Comparison of ENCODE assay signal across 16 mouse cellular contexts in the genomic region with DNA sequence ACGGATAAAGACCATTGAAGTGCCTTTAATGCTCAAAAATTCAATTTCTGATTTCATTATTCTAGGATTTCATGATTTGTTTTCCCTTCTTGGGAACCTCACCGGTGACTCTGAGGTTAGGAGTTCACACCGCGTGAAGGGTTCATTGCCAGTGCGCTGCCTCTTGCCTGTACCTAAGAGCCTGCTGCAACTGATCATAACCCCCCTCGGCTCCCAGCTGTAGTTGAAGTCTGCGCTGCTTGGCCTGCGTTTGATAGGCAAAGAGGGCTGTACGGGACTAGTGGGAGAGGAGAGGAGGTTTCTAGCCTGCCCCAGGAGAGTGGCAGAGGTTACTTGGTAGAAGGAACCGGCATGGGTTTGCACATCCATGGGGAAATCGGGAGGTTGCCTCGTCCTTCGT.
A peak's percentile ranks its signal among the peaks of the same experiment; 100 is the strongest.
DNase-seq lines count a peak whose midpoint lies in the region; ATAC-seq and TF ChIP-seq lines count a peak whose summit lies in the region.
"Had no signal": no experiment of that assay in that cellular context is flagged by ENCODE, and none has a peak within 500 bp of the region (broad histone marks: within the 10 kb centered on the region; RNA-seq: fewer than 3 reads in every experiment).

No protein-coding gene starts in this region.

- H3K4me1 ChIP-seq in kidney, embryonic 16.5 days (ENCODE audit: insufficient read depth, low read length): peaks cover 45% of the 10 kb centered on the region
- peaks cover 70% of the 10 kb centered on the region for H3K4me1 ChIP-seq in embryonic facial prominence, embryonic 13.5 days
- peaks cover 45% of the 10 kb centered on the region for H3K4me1 ChIP-seq in neural tube, embryonic 13.5 days (replicated peaks)
- H3K4me1 ChIP-seq: midbrain, embryonic 15.5 days had no signal

- TF ChIP-seq CTCF in gastrocnemius, adult 2 months (IDR thresholded peaks at IDR 0.05): no peak

- peaks cover 32% of the 10 kb centered on the region for H3K36me3 ChIP-seq in kidney, embryonic 16.5 days (ENCODE audit: insufficient read depth, low read length)
- peaks cover 47% of the 10 kb centered on the region for H3K36me3 ChIP-seq in embryonic facial prominence, embryonic 13.5 days
- H3K36me3 ChIP-seq in neural tube, embryonic 13.5 days: peaks cover 7% of the 10 kb centered on the region; the same call in 1 of the 2 replicates
- H3K36me3 ChIP-seq: midbrain, embryonic 15.5 days had no signal

- peak overlapping the region; percentile 72 for H3K27ac ChIP-seq in gastrocnemius, adult 2 months
- peak overlapping the region; percentile 87 for H3K27ac ChIP-seq in kidney, embryonic 16.5 days (ENCODE audit: low read length)
- H3K27ac ChIP-seq in embryonic facial prominence, embryonic 13.5 days: peak overlapping the region; percentile 91; the same call in 1 of the 2 replicates
- H3K27ac ChIP-seq in neural tube, embryonic 13.5 days (replicated peaks): peak overlapping the region; percentile 73

- no peak for DNase-seq in gastrocnemius, adult 2 months
- no peak for DNase-seq in gastrocnemius, postnatal 36 days
- DNase-seq in kidney, postnatal 25 days: no peak
- no peak for DNase-seq in spleen, adult 12 weeks (ENCODE audit: low spot score)
- no peak for DNase-seq in urinary bladder, postnatal 4 days (ENCODE audit: low spot score in 2 of 2)
- DNase-seq: adrenal gland, postnatal 14 days; cerebellum, postnatal 14 days; heart, adult 18-20 months; kidney, adult 2 months; lung, adult 2 months; right cerebral cortex, adult 18-20 months; thymus, adult 18-20 months had no signal

- H3K27me3 ChIP-seq in kidney, embryonic 16.5 days (ENCODE audit: insufficient read depth, low read length): no peaks in the 10 kb centered on the region
- no peaks in the 10 kb centered on the region for H3K27me3 ChIP-seq in embryonic facial prominence, embryonic 13.5 days
- no peaks in the 10 kb centered on the region for H3K27me3 ChIP-seq in neural tube, embryonic 13.5 days
- H3K27me3 ChIP-seq: midbrain, embryonic 15.5 days had no signal

- no peak overlapping the region for H3K4me3 ChIP-seq in gastrocnemius, adult 2 months
- H3K4me3 ChIP-seq in kidney, embryonic 16.5 days (ENCODE audit: low read length): no peak overlapping the region
- no peak overlapping the region for H3K4me3 ChIP-seq in embryonic facial prominence, embryonic 13.5 days
- no peak overlapping the region for H3K4me3 ChIP-seq in neural tube, embryonic 13.5 days
- H3K4me3 ChIP-seq: midbrain, embryonic 15.5 days had no signal

- 58% methylated on average over 13 of the region's 13 CpGs for WGBS in kidney, embryonic 16.5 days
- 48% methylated on average over 13 of the region's 13 CpGs for WGBS in embryonic facial prominence, embryonic 13.5 days
- WGBS in neural tube, embryonic 13.5 days: 65% methylated on average over 13 of the region's 13 CpGs

- no peak for ATAC-seq in kidney, embryonic 16.5 days (ENCODE audit: low FRiP score, low TSS enrichment)
- ATAC-seq in embryonic facial prominence, embryonic 13.5 days (ENCODE audit: insufficient number of reproducible peaks, insufficient read depth, low FRiP score, low TSS enrichment, low read depth): no peak
- ATAC-seq in neural tube, embryonic 13.5 days (ENCODE audit: low read depth): peak; percentile 45; the same call in 1 of the 2 replicates
- ATAC-seq: midbrain, embryonic 15.5 days had no signal

- intact Hi-C loops in gastrocnemius, adult 2 months (cut with DNase I): no loop called here
- intact Hi-C loops in gastrocnemius, postnatal 36 days (cut with DNase I): no loop called here

- H3K9ac ChIP-seq in kidney, embryonic 16.5 days (replicated peaks; ENCODE audit: low read length): no peak overlapping the region
- no peak overlapping the region for H3K9ac ChIP-seq in embryonic facial prominence, embryonic 13.5 days
- no peak overlapping the region for H3K9ac ChIP-seq in neural tube, embryonic 13.5 days
- H3K9ac ChIP-seq: midbrain, embryonic 15.5 days had no signal

- H3K9me3 ChIP-seq in kidney, embryonic 16.5 days (ENCODE audit: low read length): no peaks in the 10 kb centered on the region
- no peaks in the 10 kb centered on the region for H3K9me3 ChIP-seq in embryonic facial prominence, embryonic 13.5 days
- H3K9me3 ChIP-seq in neural tube, embryonic 13.5 days: no peaks in the 10 kb centered on the region
- H3K9me3 ChIP-seq: midbrain, embryonic 15.5 days had no signal

- no peak overlapping the region for H3K4me2 ChIP-seq in kidney, embryonic 16.5 days (replicated peaks; ENCODE audit: low read depth, low read length)
- H3K4me2 ChIP-seq in embryonic facial prominence, embryonic 13.5 days: no peak overlapping the region
- no peak overlapping the region for H3K4me2 ChIP-seq in neural tube, embryonic 13.5 days
- H3K4me2 ChIP-seq: midbrain, embryonic 15.5 days had no signal
